In the genomic region with DNA sequence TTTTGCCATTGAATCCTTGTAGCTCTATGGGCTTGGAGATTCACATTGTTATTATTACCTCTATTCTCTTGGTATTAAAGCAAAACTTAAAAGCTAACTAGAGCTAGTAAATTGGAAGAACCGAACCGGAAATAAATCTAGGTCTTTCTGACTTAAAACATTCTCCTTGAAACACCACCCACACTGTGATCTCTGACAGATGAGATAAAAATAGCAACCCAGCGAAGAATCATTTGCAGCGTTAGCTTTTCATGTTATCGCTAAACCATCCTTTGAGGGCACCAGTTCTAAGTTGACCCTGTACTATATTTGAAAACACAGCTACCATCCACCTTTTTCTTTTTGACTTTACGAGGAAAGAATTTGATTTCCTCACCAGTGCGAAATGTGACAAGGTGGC, we compare ENCODE assay signal across 26 mouse cellular contexts.
DNase-seq lines count a peak whose midpoint lies in the region; ATAC-seq and TF ChIP-seq lines count a peak whose summit lies in the region.
"Had no signal": no experiment of that assay in that cellular context is flagged by ENCODE, and none has a peak within 500 bp of the region (broad histone marks: within the 10 kb centered on the region; RNA-seq: fewer than 3 reads in every experiment).

No protein-coding gene starts in this region.

- H3K27me3 ChIP-seq in intestine, embryonic 15.5 days (replicated peaks), result no peaks in the 10 kb centered on the region
- no peaks in the 10 kb centered on the region for H3K27me3 ChIP-seq in limb, embryonic 10.5 days (ENCODE audit: low read depth, poor library complexity, severe bottlenecking)
- no peaks in the 10 kb centered on the region for H3K27me3 ChIP-seq in kidney, adult 2 months (replicated peaks; ENCODE audit: control insufficient read depth, insufficient read depth, low read length)
- H3K27me3 ChIP-seq: embryonic facial prominence, embryonic 13.5 days; embryonic facial prominence, embryonic 15.5 days; forebrain, embryonic 12.5 days had no signal

- WGBS in intestine, embryonic 15.5 days, result 87% methylated on average over 7 of the region's 7 CpGs
- 94% methylated on average over 7 of the region's 7 CpGs for WGBS in limb, embryonic 10.5 days
- WGBS in kidney, adult 2 months, result 77% methylated on average over 7 of the region's 7 CpGs

- H3K4me1 ChIP-seq in intestine, embryonic 15.5 days (replicated peaks), result no peaks in the 10 kb centered on the region
- no peaks in the 10 kb centered on the region for H3K4me1 ChIP-seq in limb, embryonic 10.5 days
- H3K4me1 ChIP-seq in kidney, adult 2 months (ENCODE audit: control insufficient read depth, insufficient read depth, low read length), result no peaks in the 10 kb centered on the region
- H3K4me1 ChIP-seq: embryonic facial prominence, embryonic 13.5 days; embryonic facial prominence, embryonic 15.5 days; forebrain, embryonic 12.5 days had no signal

- no peak overlapping the region for H3K9ac ChIP-seq in intestine, embryonic 15.5 days
- H3K9ac ChIP-seq: embryonic facial prominence, embryonic 13.5 days; embryonic facial prominence, embryonic 15.5 days; forebrain, embryonic 12.5 days had no signal

- no peak for TF ChIP-seq CTCF in kidney, adult 2 months (conservative IDR thresholded peaks at IDR 0.05; ENCODE audit: insufficient read depth, insufficient read length, low read depth, low read length)

- H3K9me3 ChIP-seq in intestine, embryonic 15.5 days, result no peaks in the 10 kb centered on the region
- no peaks in the 10 kb centered on the region for H3K9me3 ChIP-seq in limb, embryonic 10.5 days (replicated peaks)
- H3K9me3 ChIP-seq: embryonic facial prominence, embryonic 13.5 days; embryonic facial prominence, embryonic 15.5 days; forebrain, embryonic 10.5 days; forebrain, embryonic 12.5 days had no signal

- H3K36me3 ChIP-seq in intestine, embryonic 15.5 days, result no peaks in the 10 kb centered on the region
- no peaks in the 10 kb centered on the region for H3K36me3 ChIP-seq in limb, embryonic 10.5 days
- no peaks in the 10 kb centered on the region for H3K36me3 ChIP-seq in kidney, adult 2 months (ENCODE audit: control insufficient read depth, insufficient read depth, low read length)
- H3K36me3 ChIP-seq: embryonic facial prominence, embryonic 13.5 days; embryonic facial prominence, embryonic 15.5 days; forebrain, embryonic 10.5 days; forebrain, embryonic 12.5 days had no signal

- no peak overlapping the region for H3K4me3 ChIP-seq in intestine, embryonic 15.5 days (replicated peaks)
- no peak overlapping the region for H3K4me3 ChIP-seq in limb, embryonic 10.5 days
- H3K4me3 ChIP-seq in kidney, adult 2 months (ENCODE audit: insufficient read depth, low read depth, low read length), result no peak overlapping the region
- H3K4me3 ChIP-seq: embryonic facial prominence, embryonic 13.5 days; embryonic facial prominence, embryonic 15.5 days; erythroblast, embryonic 14.5 days; forebrain, embryonic 10.5 days; forebrain, embryonic 12.5 days had no signal

- TF ChIP-seq POLR2A in kidney, adult 2 months (IDR thresholded peaks at IDR 0.05; ENCODE audit: low read depth, low read length), result no peak

- H3K27ac ChIP-seq in intestine, embryonic 15.5 days, result no peak overlapping the region
- H3K27ac ChIP-seq in limb, embryonic 10.5 days, result no peak overlapping the region
- no peak overlapping the region for H3K27ac ChIP-seq in kidney, adult 2 months (ENCODE audit: insufficient read depth, low read depth, low read length)
- H3K27ac ChIP-seq: embryonic facial prominence, embryonic 13.5 days; embryonic facial prominence, embryonic 15.5 days; forebrain, embryonic 10.5 days; forebrain, embryonic 12.5 days had no signal

- H3K4me2 ChIP-seq in intestine, embryonic 15.5 days (replicated peaks), result no peak overlapping the region
- H3K4me2 ChIP-seq: embryonic facial prominence, embryonic 13.5 days; embryonic facial prominence, embryonic 15.5 days; forebrain, embryonic 12.5 days had no signal

- DNase-seq in CD4-positive helper T cell, adult 2 months (ENCODE audit: low read depth, low spot score), result peak; percentile 48
- DNase-seq in right cerebral cortex, adult 18-20 months, result no peak
- no peak for DNase-seq in limb, embryonic 10.5 days (ENCODE audit: low spot score)
- DNase-seq in kidney, adult 2 months, result no peak
- DNase-seq: adrenal gland, adult 2 months; adrenal gland, postnatal 10 days; adrenal gland, postnatal 25 days; B cell, adult 2 months; cerebellum, adult 11 months; cerebellum, adult 18-20 months; cerebellum, adult 8-10 months; cerebellum, adult 9-11 months; cerebellum, postnatal 14 days; cerebellum, postnatal 36 days; embryo, embryonic 11 days had no signal

- peak; percentile 83 for ATAC-seq in CD4-positive, CD25-positive, alpha-beta regulatory T cell, adult 4 months
- ATAC-seq in activated CD4-positive, CD25-positive, alpha-beta regulatory T cell, adult 4 months, result peak; percentile 70
- ATAC-seq in inflammation-experienced regulatory T-cells, adult 6 months, result peak; percentile 69
- ATAC-seq in intestine, embryonic 15.5 days, result no peak
- ATAC-seq: forebrain, embryonic 14.5 days; forebrain, embryonic 16.5 days had no signal
